ENCODE assay signal across 8 mouse cellular contexts in the genomic region with DNA sequence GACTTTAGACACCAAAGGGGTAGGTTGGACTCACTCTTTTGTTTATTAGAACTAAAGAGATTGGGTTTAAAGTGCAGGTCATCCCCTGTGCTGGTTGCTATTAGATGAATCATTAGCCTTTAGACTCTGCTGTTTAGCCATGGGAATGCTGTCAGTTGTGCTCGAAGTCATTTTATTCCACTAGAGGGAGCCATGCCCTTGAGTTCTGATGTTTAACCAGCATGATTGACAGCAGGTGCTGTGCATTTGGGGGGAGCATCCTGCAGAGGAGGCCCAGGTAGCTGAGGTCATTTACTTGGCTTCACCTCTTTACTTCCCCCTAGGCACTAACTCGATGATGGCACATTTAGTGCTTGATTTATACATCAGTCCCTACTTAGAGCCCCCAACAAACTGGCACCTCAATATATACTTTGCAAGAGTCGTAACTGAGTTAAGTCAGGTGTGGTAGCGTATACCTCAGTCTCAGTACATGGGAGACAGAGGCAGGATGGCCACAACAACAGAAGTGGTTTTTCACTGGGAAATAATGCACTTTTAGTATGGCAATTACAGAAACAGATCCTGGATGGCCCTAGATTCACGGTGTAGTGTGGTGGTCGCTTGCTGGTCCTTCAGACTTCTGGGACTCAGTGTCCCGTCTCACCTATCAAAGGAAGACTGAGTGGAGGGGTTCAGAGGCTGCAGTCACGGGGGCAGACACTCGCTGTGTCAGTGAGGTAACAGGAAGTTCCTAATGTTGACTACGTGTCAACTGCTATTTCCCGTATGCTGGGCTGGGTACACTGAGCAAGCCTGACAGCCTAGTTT. TPM values are rescaled to one million over a fixed set of nuclear protein-coding genes. Genes with fewer than 3 reads are reported as not detected.
DNase-seq lines count a peak whose midpoint lies in the region; ATAC-seq lines count a peak whose summit lies in the region.

No protein-coding gene starts in this region.

- no peaks in the 10 kb centered on the region for H3K9me3 ChIP-seq in midbrain, embryonic 11.5 days (ENCODE audit: control insufficient read depth, low read length)

- H3K4me1 ChIP-seq in midbrain, embryonic 11.5 days (ENCODE audit: control insufficient read depth, insufficient read depth, low read length) = no peaks in the 10 kb centered on the region

- intact Hi-C loops in left cerebral cortex, postnatal 14 days (cut with DNase I) = loop anchor here (5.0 kb wide), 1 partner anchor 142 kb away; no protein-coding TSS in a partner anchor

- H3K36me3 ChIP-seq in midbrain, embryonic 11.5 days (ENCODE audit: control insufficient read depth, insufficient read depth, low read length) = no peaks in the 10 kb centered on the region; the same call in 1 of the 2 replicates

- WGBS in midbrain, embryonic 11.5 days = 74% methylated on average over 11 of the region's 11 CpGs

- peak; percentile 43 to 47 for DNase-seq in right cerebral cortex, adult 2 months (ENCODE audit: low spot score in 2 of 2)
- DNase-seq in right cerebral cortex, postnatal 14 days = no peak
- peak; percentile 75 for DNase-seq in adipocyte (ENCODE audit: low spot score)
- DNase-seq in embryo, embryonic 9.5 days (ENCODE audit: extremely low spot score) = peak; percentile 56
- DNase-seq in induced T-regulatory cell, adult 2 months (ENCODE audit: low read depth) = peak; percentile 73
- DNase-seq in left cerebral cortex, postnatal 14 days (ENCODE audit: low spot score in 2 of 2) = peak; percentile 58 to 73
- DNase-seq in midbrain, embryonic 11.5 days (ENCODE audit: low spot score, missing footprints) = peak; percentile 91
- DNase-seq in thymus, postnatal 4 days = peak; percentile 43

- no peak overlapping the region for H3K27ac ChIP-seq in midbrain, embryonic 11.5 days (ENCODE audit: low read depth, low read length)

- H3K4me3 ChIP-seq in midbrain, embryonic 11.5 days (ENCODE audit: low read depth, low read length) = no peak overlapping the region

- H3K9ac ChIP-seq in midbrain, embryonic 11.5 days (ENCODE audit: low read length) = no peak overlapping the region

- ATAC-seq in midbrain, embryonic 11.5 days (ENCODE audit: low FRiP score) = peak; percentile 50; the same call in 1 of the 2 replicates

- no peak overlapping the region for H3K4me2 ChIP-seq in midbrain, embryonic 11.5 days

- H3K27me3 ChIP-seq in midbrain, embryonic 11.5 days (ENCODE audit: control insufficient read depth, insufficient read depth, low read length) = no peaks in the 10 kb centered on the region

RNA-seq across cellular contexts. Expression of gene Cage1, which starts 28.2 kb away (rescaled TPM):
- 1 to 10 TPM; 3.3 to 3.4 TPM for total RNA-seq in left cerebral cortex, postnatal 14 days (2021)
- polyA plus RNA-seq in midbrain, embryonic 11.5 days (2014; fragmentation: Nextera tagmentation; extraction: Ambion mirVana) = 0.94 and 0.98 TPM in 2 replicates

RNA-seq across cellular contexts. Expression of gene Riok1, which starts 28.3 kb away (rescaled TPM):
- 10 to 100 TPM; 20.4 to 24.3 TPM for total RNA-seq in left cerebral cortex, postnatal 14 days (2021)
- polyA plus RNA-seq in midbrain, embryonic 11.5 days (2014; fragmentation: Nextera tagmentation; extraction: Ambion mirVana) = 49.1 and 54.0 TPM in 2 replicates
